Mouse (Mus musculus) E14TG2a.4 (cell line): ENCODE measurements around the gene Vax1.

ENCODE experiments used
- CTCF ChIP-seq: conservative IDR thresholded peaks from 2 replicates; pipeline ENCODE4 v1.5.1; 2014; ENCODE audit warnings: low read length
- NANOG ChIP-seq: IDR thresholded peaks from 2 replicates; pipeline ENCODE4 v1.6.1; 2014; ENCODE audit warnings: borderline replicate concordance, low read length, mixed read lengths

- TF ChIP-seq CTCF, result no peak
- no peak for TF ChIP-seq NANOG
Observed at GRCm38 (mm10) chr19:59193456-59193855, 23.6 kb upstream of the Vax1 start.
